Mouse (Mus musculus): ENCODE results near the gene Pglyrp2. TPM values are rescaled to one million over a fixed set of nuclear protein-coding genes. Genes with fewer than 3 reads are reported as not detected.

Pglyrp2 gene
- total RNA-seq, 4 experiments from 2014 or later: not detected

GRCm38 (mm10) chr17:32402779-32403157, 21.2 kb downstream of the Pglyrp2 start:
- no peak for DNase-seq (ENCODE audit: low spot score in 2 of 2)

GRCm38 (mm10) chr17:32402011-32402778, 21.8 kb downstream of the Pglyrp2 start:
- DNase-seq (ENCODE audit: low spot score in 2 of 2): no peak

DNA sequence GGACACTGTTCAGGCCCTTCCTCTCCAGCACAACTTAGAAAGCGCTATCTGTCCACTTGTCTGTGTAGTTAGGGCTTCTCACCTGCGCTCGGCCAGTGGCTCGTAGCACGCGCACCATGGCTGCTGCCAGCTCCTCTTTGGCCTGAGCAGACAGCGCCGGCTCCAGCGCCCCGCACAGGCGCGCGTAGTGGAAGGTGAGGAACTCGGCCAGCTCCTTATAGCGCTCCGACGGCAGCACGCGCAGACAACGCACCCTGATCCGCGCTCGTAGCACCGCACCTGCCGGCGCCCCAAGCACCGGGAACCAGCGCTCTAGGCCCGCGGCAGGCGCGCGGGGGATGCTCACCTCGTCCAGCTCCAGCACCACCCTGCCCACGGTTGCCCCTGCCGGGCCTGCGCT, 27.7 kb downstream of the Pglyrp2 start:
- no peak for DNase-seq (ENCODE audit: low spot score in 2 of 2)

DNA sequence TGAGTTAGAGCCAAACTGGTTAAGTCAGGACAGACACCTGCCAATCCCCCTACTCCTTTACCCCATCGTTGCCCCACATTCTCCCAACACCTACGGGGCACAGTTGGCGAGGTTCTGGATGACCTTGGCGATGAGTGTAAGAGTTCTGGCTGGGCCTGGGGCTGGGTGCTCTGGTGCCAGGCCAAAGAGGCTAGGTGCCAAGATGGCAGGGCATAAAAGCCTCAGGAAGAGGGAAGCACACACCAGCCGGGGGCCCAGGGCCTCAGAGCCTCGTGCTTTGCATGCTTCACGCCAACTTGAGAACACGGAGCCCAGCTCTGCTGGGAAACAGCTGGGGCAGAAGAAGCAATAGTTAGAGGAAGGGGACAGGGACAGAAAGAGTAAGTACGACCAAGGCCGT, 30.0 kb downstream of the Pglyrp2 start:
- no peak for DNase-seq (ENCODE audit: low spot score in 2 of 2)

DNA sequence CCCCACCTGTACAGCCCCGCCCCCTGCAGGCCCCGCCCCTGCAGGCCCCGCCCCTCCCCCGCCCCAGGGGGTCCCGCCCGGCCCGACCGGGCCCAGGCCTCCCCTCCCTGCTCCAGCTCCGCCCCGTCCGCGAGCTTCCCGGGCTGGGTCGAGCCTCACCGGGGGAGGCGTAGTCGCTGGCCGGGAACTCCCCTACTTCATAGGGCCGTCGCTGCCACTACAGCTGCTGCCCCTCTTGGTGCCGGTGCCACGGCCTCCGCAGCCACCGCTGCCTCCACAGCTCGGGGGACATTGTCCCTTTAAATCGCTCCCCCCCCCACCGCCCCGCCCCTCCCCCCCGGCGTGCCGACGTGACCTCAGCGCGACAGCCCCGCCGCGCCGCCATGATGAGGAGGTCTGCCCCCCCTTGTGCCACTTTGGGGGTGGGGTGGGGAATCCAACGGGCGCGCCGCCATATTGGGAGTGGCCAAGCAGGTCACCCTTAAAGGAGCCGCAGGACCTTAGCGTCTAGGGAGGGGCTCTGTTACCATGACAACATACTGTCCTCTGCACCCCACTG, 34.8 kb downstream of the Pglyrp2 start, which contains the start of gene Wiz:
Wiz (minus strand) TSS at position 339 of the 559 bp plus-strand sequence.
- DNase-seq (ENCODE audit: low spot score in 2 of 2): peak; percentile 88 to 95

- no peak for DNase-seq (ENCODE audit: low spot score in 2 of 2)
These were observed 35.4 kb downstream of the Pglyrp2 start for GRCm38 (mm10) chr17:32388370-32389100.

- no peak for DNase-seq (ENCODE audit: low spot score in 2 of 2)
These were observed 36.0 kb downstream of the Pglyrp2 start for GRCm38 (mm10) chr17:32387986-32388369.

GRCm38 (mm10) chr17:32386659-32387432, 37.1 kb downstream of the Pglyrp2 start:
- DNase-seq (ENCODE audit: low spot score in 2 of 2): no peak

GRCm38 (mm10) chr17:32383661-32384060, 40.3 kb downstream of the Pglyrp2 start:
- no peak for DNase-seq (ENCODE audit: low spot score in 2 of 2)

- no peak for DNase-seq (ENCODE audit: low spot score in 2 of 2)
These were observed 41.4 kb downstream of the Pglyrp2 start for GRCm38 (mm10) chr17:32382576-32382975.

DNA sequence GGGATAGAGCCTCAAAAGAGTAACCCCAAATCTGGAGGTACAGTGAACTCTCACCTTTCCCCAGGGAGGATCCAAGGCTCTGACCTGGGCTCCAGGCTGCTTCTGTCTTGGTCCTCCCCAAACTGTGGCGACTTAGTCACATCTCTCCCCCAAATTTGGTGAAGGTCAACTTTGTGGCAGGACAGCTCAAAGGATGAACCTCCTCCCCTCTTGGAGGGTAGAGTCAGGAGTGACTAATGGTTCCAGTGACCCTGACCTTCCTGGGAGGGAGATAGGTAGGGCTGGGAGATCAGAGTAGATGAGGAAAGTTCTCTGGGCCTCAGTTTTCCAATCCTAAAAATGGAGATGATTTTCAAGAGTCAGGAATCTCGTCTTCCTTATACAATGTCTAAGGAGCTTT, 45.2 kb downstream of the Pglyrp2 start:
- DNase-seq (ENCODE audit: low spot score in 2 of 2): no peak

DNA sequence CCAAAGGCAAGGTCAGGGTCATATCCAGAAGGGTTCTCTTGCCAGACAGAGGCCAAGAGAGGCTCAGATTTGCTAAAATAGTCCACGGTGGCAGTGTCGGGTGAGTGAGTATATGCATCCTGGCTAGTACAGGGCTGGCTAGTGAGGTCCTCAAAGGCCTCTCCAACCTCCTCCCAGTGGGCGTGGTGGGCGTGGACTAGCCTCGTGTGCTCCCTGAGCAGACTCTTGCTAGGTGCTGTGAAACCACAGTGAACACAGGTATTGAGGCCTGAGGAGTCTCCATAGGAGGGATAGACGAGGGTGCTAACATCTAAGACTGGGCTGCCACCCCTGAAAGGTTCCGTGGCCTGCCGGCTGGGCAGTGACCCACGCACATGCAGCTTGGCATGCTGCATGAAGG, 46.8 kb downstream of the Pglyrp2 start:
- DNase-seq (ENCODE audit: low spot score in 2 of 2): no peak

- no peak for DNase-seq (ENCODE audit: low spot score in 2 of 2)
These were observed 47.5 kb downstream of the Pglyrp2 start for GRCm38 (mm10) chr17:32376475-32376874.

DNA sequence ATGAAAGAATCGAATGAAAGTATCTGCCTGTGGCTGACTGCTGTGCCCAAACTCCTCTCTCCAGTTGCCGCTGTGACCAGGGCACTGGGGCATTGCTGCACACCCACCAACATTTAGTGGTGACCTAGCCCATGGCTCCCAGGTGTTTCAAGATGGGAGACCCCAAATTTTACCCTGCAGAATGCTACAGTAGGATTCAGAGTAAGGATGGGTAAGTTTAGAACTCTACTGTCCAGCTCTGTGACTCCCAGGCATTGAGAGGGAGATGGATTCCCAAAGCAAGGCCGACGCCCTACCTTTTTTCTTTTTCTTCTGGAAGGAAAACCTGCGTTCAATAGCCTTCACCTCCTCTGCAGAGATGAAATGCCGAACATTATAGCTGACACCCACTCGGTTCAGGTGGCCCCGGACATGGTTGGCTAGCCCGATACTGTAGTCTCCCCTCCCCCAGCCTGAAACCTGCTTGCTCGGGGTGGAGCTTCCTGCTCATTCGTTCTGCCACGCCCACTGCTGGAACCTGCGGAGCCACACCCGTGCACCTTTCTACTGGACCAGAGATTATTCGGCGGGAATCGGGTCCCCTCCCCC, 54.9 kb downstream of the Pglyrp2 start:
- DNase-seq (ENCODE audit: low spot score in 2 of 2): no peak

DNA sequence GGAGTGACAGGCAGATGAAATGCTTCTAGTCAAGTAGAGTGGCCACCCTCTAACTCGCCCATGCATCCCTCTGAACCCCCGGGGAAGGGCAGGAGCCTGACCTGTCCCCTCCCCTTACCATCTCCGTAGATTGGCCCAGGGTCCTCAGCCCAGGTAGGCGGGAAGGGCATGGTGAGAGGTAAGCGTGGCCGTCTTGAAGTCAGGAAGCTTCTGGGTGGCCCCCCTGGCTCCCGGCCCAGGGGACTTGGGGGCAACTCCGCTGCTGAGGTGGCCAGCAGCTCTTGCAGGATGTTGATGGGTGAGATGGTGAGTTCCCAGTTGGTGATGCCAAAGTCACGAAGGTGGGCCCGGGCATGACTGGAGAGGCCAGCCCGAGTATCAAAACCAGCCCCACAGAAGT, 56.3 kb downstream of the Pglyrp2 start:
- no peak for DNase-seq (ENCODE audit: low spot score in 2 of 2)

DNA sequence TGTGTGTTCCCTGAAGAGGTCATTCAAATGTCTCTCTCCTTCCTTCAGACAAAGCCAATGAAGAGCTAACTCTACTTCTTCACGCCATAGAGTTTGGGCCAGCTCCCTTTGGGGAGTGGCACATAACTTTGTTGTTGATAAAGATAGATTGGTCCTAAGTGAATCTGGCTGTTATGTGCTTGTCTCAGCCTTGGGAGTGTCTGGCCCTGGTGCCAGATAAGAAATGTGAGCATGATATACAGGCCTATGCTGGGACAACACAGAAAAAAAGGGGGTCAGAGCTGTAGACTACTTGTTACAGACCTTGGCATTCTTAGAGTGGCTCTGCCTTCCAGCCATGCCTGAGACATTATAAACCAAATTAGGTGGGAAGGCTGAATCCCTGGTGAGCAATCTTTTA, 58.7 kb downstream of the Pglyrp2 start:
- no peak for DNase-seq (ENCODE audit: low spot score in 2 of 2)

DNA sequence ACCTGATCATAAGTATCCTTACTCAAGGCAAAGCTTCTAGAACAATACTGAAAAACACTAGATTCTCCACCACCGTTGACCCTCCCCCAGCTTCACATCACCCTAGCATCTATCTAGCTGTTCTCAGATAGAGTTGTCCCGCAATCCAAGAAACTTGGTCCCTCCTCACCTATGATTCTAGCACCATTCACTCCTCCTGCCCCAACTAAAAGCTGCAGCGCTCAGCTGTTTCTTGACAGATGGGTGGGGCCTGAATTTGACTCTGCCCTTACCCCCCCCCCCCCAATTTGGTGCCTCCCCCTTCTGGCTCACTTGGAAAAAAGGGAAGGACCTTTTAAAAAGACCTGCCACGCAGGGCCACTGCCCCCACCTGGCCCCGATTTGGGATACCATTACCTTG, 59.1 kb downstream of the Pglyrp2 start:
- no peak for DNase-seq (ENCODE audit: low spot score in 2 of 2)

DNA sequence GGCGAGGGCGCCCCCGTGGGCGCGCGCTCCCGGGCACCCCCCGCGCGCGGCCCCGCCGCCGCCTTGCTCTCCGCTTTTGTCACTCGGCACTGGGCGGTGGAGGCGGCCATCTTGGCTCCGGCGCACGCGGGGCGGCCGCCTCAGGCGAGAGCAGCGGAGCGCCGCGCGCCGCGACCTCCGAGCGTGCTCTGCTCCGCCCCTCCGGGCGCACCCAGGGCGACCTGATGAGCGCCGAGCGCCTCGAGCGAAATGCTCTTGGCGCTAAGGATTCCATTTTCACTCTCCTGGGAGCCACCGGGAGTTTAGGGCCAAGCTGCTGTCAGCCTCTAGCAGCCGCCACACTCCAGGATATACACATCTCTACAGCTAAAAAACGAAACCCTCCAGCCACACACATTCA, 59.6 kb downstream of the Pglyrp2 start:
- peak; percentile 70 to 85 for DNase-seq (ENCODE audit: low spot score in 2 of 2)

- DNase-seq (ENCODE audit: low spot score in 2 of 2): no peak
These were observed 60.1 kb downstream of the Pglyrp2 start for GRCm38 (mm10) chr17:32363821-32364301.

DNA sequence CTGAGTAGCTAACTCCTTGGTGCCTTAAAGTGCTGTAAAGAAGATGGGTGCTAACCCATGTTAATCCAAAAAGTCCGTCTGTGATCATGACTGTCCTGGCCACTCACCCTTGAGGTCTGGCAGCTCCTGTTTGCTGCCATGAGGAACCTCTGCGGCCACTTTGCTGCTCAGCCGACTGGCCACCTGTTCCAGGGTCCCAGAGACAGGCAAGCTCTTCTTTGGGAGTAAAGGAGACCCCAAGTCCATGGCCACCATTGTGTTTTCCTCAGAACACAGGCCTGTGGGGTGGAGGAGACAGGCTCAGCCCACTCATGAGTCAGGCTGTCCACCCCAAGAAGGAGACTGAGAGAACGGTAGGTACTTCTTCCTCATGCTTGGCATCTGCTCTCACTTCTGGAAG, 61.3 kb downstream of the Pglyrp2 start:
- no peak for DNase-seq (ENCODE audit: low spot score in 2 of 2)
